Mouse (Mus musculus) cerebellum, postnatal 25 days (tissue): ENCODE measurements around the gene Gm11937.

Source experiments
- DNase-seq, 2 experiments: peaks; one replicate each; pipeline ENCODE4 v3.0.0; 2021; ENCODE audit warnings: mixed read lengths in 2 of 2

Gene Gm11937

DNA sequence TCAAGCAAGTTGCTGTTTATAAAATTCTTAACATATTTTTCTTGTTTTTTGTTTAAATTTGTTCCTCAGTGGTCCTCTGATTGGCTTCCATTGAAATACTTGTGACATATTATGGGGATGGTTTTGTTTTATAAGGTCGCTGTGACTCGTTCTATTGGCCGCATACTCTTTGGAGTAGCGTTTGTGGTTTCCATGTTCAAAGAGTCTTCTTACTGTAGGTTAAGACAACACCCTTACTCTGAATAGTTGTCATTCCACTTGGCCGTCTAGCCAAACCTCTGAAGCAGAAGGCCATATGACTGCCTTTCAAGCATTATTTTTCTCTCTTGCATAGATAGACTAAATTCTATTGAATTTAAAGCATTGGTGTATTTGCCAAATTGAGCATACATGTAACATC is 28.9 kb downstream of the Gm11937 start:
- no peak for DNase-seq

DNA sequence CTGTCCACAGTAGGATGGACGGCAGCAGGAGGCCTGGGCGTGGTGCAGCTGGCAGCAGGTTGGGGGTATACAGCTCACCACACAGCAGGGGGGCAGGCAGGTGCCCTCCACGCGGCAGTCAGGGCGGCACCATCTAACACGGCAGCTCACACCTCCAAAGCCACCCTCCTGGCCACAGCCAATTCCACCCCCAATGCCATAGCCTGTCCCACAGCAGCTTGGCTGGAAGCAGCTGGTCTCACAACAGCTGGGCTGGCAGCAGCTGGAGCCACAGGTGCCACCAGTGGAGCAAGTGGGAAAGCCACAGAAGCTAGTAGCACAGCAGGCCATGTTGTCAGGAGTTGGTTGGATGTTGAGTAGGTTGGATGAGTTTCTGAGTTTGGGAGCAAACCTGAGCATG is 29.4 kb downstream of the Gm11937 start, which contains the start of gene Krtap1-5:
TSS of gene Krtap1-5 (minus strand) at position 381 of the 400 bp plus-strand sequence.
- no peak for DNase-seq

DNA sequence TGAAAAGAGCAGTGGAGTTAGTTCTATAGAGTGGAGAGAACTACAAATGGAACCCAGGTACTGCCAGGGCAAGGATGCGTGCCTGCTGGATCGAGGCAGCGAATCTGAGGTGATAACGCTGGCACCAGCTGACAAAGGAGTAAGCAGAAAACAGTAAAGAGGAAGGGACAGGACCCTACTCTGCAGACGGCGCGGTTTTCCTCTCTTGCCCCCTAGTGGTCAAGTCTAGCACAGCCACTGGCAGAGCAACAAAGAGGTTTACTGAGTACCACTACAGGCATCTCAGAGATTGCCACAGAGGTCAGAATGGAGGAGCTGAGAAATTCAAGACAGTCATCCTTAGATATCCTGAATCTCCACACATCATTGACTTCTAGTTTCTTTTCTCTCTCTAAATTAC is 35.9 kb downstream of the Gm11937 start:
- DNase-seq: peak; percentile 66 to 81

DNA sequence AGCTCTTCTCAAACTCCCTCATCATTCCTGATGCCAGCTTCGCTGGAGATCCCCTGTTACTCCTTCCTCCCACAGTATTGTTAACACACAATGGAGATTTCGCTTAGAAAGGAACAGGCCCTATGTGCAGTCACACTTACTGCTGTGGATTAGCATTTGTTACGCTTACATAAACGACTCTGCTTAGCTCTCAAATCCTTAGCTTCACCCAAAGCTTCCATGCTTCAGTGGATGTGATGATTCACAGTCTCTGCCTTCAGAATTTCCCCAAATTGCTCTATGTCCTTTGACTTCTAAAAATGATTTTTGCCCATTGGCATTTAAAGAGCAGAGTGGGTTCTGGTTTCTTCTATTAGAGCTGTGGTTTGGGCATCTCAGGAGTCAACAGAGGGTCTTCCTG is 36.8 kb downstream of the Gm11937 start:
- no peak for DNase-seq

DNA sequence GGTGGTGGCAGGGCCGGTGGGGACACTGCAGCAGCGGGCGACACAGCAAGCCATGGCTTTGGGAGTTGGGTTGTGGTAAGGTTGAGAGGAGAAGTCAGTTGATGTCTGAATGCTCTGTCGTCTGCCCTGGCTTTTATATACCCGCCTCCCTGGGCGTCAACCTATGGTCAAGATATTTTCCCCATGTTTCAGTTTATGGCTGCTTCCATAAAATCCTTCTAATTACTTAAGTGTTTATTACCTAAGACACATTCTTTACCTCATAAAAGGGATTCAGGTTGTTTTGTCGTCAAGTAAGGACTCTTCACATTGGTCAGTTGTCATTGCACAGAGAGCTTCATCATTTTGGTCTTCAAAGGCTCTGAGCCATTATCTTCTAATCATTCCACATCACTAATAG is 43.5 kb downstream of the Gm11937 start, which contains the start of gene Krtap3-1:
TSS of gene Krtap3-1 (minus strand) at position 101 of the 400 bp plus-strand sequence.
- DNase-seq: no peak

DNA sequence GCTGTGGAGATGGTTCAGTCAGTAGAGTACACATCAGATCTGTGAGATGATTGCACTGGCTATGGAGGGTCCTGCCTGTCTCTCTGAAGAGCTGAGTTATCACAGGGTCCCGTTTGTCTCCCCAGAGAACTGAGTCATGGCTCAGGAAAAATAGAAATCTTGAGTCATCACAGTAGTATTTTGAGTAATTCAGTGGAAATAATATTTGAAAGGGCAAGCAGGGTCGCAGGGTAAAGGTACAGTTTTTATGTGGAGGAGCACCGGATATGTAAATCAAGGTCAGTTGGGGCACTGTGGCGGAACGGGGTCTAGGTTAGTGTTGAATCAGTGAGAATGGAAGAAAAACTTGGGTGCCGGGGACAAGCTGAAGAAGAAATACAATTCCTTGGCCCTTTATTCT is 47.4 kb downstream of the Gm11937 start:
- no peak for DNase-seq
